Comparison of ENCODE assay signal across 9 mouse cellular contexts in genomic region chr8:70657739-70658138, GRCm38 (mm10). TPM values are rescaled to one million over a fixed set of nuclear protein-coding genes. Genes with fewer than 3 reads are reported as not detected.
DNase-seq lines count a peak whose midpoint lies in the region; ATAC-seq lines count a peak whose summit lies in the region.
"Had no signal": no experiment of that assay in that cellular context is flagged by ENCODE, and none has a peak within 500 bp of the region (broad histone marks: within the 10 kb centered on the region; RNA-seq: fewer than 3 reads in every experiment).

No protein-coding gene starts in this region.

- WGBS in hindbrain, embryonic 10.5 days, result 81% methylated on average over 2 of the region's 2 CpGs
- WGBS in liver, embryonic 16.5 days (ENCODE audit: insufficient replicate concordance), result 74% methylated on average over 2 of the region's 2 CpGs

- H3K4me3 ChIP-seq in megakaryocyte, embryonic 14.5 days (replicated peaks), result peak overlapping the region; percentile 16
- peak overlapping the region; percentile 79 for H3K4me3 ChIP-seq in hindbrain, embryonic 10.5 days
- no peak overlapping the region for H3K4me3 ChIP-seq in liver, embryonic 16.5 days (ENCODE audit: low read depth, low read length)

- no peaks in the 10 kb centered on the region for H3K27me3 ChIP-seq in megakaryocyte, embryonic 14.5 days (replicated peaks)
- H3K27me3 ChIP-seq in hindbrain, embryonic 10.5 days (ENCODE audit: insufficient read depth, poor library complexity, severe bottlenecking), result no peaks in the 10 kb centered on the region; the same call in 1 of the 2 replicates
- H3K27me3 ChIP-seq in liver, embryonic 16.5 days (ENCODE audit: control insufficient read depth, insufficient read depth, low read depth, low read length), result no peaks in the 10 kb centered on the region
- H3K27me3 ChIP-seq: Patski had no signal

- no peak for ATAC-seq in megakaryocyte, adult 5-6 weeks (ENCODE audit: poor library complexity, severe bottlenecking)
- no peak for ATAC-seq in liver, embryonic 16.5 days (ENCODE audit: low read depth)
- ATAC-seq in monocyte, adult 5-6 weeks (replicated peaks; ENCODE audit: insufficient number of reproducible peaks, low FRiP score, low TSS enrichment, poor library complexity, severe bottlenecking), result no peak
- ATAC-seq: Patski had no signal

- H3K27ac ChIP-seq in hindbrain, embryonic 10.5 days, result peak overlapping the region; percentile 97
- no peak overlapping the region for H3K27ac ChIP-seq in liver, embryonic 16.5 days (ENCODE audit: low read length)

- peaks cover 56% of the 10 kb centered on the region for H3K4me1 ChIP-seq in megakaryocyte, embryonic 14.5 days
- H3K4me1 ChIP-seq in hindbrain, embryonic 10.5 days (replicated peaks), result peaks cover 77% of the 10 kb centered on the region
- H3K4me1 ChIP-seq in liver, embryonic 16.5 days (ENCODE audit: control insufficient read depth, low read depth, low read length), result peaks cover 36% of the 10 kb centered on the region

- no peaks in the 10 kb centered on the region for H3K9me3 ChIP-seq in megakaryocyte, embryonic 14.5 days
- H3K9me3 ChIP-seq in hindbrain, embryonic 10.5 days, result no peaks in the 10 kb centered on the region
- no peaks in the 10 kb centered on the region for H3K9me3 ChIP-seq in liver, embryonic 16.5 days (replicated peaks; ENCODE audit: control insufficient read depth, low read length)

- no peak for DNase-seq in hindbrain, embryonic 10.5 days (ENCODE audit: low spot score)
- no peak for DNase-seq in left cerebral cortex, postnatal 25 days (ENCODE audit: low spot score in 2 of 2)
- DNase-seq in cerebellum, adult 11-12 months, result no peak

- intact Hi-C loops in left cerebral cortex, postnatal 25 days (cut with DNase I), result no loop called here

- no peak overlapping the region for H3K9ac ChIP-seq in liver, embryonic 16.5 days (ENCODE audit: low read depth, low read length)

- peak overlapping the region; percentile 93; the same call in 1 of the 2 replicates for H3K4me2 ChIP-seq in liver, embryonic 16.5 days (ENCODE audit: low read depth, low read length)

- H3K36me3 ChIP-seq in megakaryocyte, embryonic 14.5 days (replicated peaks; ENCODE audit: low read length), result peaks cover 51% of the 10 kb centered on the region
- peaks cover 31% of the 10 kb centered on the region for H3K36me3 ChIP-seq in hindbrain, embryonic 10.5 days
- H3K36me3 ChIP-seq in liver, embryonic 16.5 days (ENCODE audit: control insufficient read depth, insufficient read depth), result 0 out of 2 replicates have a peak, but pooled peaks cover 2% of the 10 kb centered on the region

RNA-seq across cellular contexts. Expression of gene Pgpep1, which starts 2.4 kb away (rescaled TPM):
- polyA plus RNA-seq in megakaryocyte, embryonic 14.5 days (2012; ENCODE audit: insufficient read depth, low replicate concordance), result 10.2 and 10.5 TPM in 2 replicates
- total RNA-seq in megakaryocyte, adult 5-6 weeks (2015), result 5.7 and 6.8 TPM in 2 replicates
- 1.5 and 4.0 TPM in 2 replicates for total RNA-seq in megakaryocyte, adult 5-6 weeks (2017)
- polyA plus RNA-seq in hindbrain, embryonic 10.5 days (2016; fragmentation: Nextera tagmentation; extraction: Ambion mirVana), result 87.4 and 141 TPM in 2 replicates
- 18.9 and 20.5 TPM in 2 replicates for polyA plus RNA-seq in liver, embryonic 16.5 days (2015; fragmentation: Nextera tagmentation; extraction: Ambion mirVana)
- 10 to 100 TPM; 12.7 to 18.1 TPM for total RNA-seq in left cerebral cortex, postnatal 25 days (2021)
- total RNA-seq in monocyte, adult 5-6 weeks (2017), result 2.3 to 4.9 TPM (median 3.3 TPM) in 3 replicates

RNA-seq across cellular contexts. Expression of gene Lsm4, which starts 15.3 kb away (rescaled TPM):
- polyA plus RNA-seq in megakaryocyte, embryonic 14.5 days (2012; ENCODE audit: insufficient read depth, low replicate concordance), result 103 and 569 TPM in 2 replicates
- total RNA-seq in megakaryocyte, adult 5-6 weeks (2015), result 82.1 and 84.4 TPM in 2 replicates
- total RNA-seq in megakaryocyte, adult 5-6 weeks (2017), result 106 and 151 TPM in 2 replicates
- polyA plus RNA-seq in hindbrain, embryonic 10.5 days (2016; fragmentation: Nextera tagmentation; extraction: Ambion mirVana), result 344 and 354 TPM in 2 replicates
- polyA plus RNA-seq in liver, embryonic 16.5 days (2015; fragmentation: Nextera tagmentation; extraction: Ambion mirVana), result 104 and 113 TPM in 2 replicates
- 10 to 100 TPM; 62.9 to 63.5 TPM for total RNA-seq in left cerebral cortex, postnatal 25 days (2021)
- 69.1 to 93.3 TPM (median 80.9 TPM) in 3 replicates for total RNA-seq in monocyte, adult 5-6 weeks (2017)

RNA-seq across cellular contexts. Expression of gene Gdf15, which starts 25.5 kb away (rescaled TPM):
- 2.5 and 4.5 TPM in 2 replicates for polyA plus RNA-seq in megakaryocyte, embryonic 14.5 days (2012; ENCODE audit: insufficient read depth, low replicate concordance)
- total RNA-seq in megakaryocyte, adult 5-6 weeks (2015), result not detected in 2 replicates
- total RNA-seq in megakaryocyte, adult 5-6 weeks (2017), result not detected in 2 replicates
- polyA plus RNA-seq in hindbrain, embryonic 10.5 days (2016; fragmentation: Nextera tagmentation; extraction: Ambion mirVana), result not detected in 2 replicates
- 2.7 and 3.1 TPM in 2 replicates for polyA plus RNA-seq in liver, embryonic 16.5 days (2015; fragmentation: Nextera tagmentation; extraction: Ambion mirVana)
- not detected for total RNA-seq in left cerebral cortex, postnatal 25 days (2021)
- total RNA-seq in monocyte, adult 5-6 weeks (2017), result 0.19 to 3.8 TPM in 2 of 3 replicates, not detected in the other
- total RNA-seq: common myeloid progenitor, adult 5-6 weeks had no signal

RNA-seq across cellular contexts. Expression of gene Jund, which starts 41.0 kb away (rescaled TPM):
- polyA plus RNA-seq in megakaryocyte, embryonic 14.5 days (2012; ENCODE audit: insufficient read depth, low replicate concordance), result 972 and 2,520 TPM in 2 replicates
- 26.7 and 44.1 TPM in 2 replicates for total RNA-seq in megakaryocyte, adult 5-6 weeks (2015)
- 24.0 and 28.9 TPM in 2 replicates for total RNA-seq in megakaryocyte, adult 5-6 weeks (2017)
- polyA plus RNA-seq in hindbrain, embryonic 10.5 days (2016; fragmentation: Nextera tagmentation; extraction: Ambion mirVana), result 64.6 and 128 TPM in 2 replicates
- 12.3 and 17.5 TPM in 2 replicates for polyA plus RNA-seq in liver, embryonic 16.5 days (2015; fragmentation: Nextera tagmentation; extraction: Ambion mirVana)
- 100 to 1,000 TPM; 209 to 225 TPM for total RNA-seq in left cerebral cortex, postnatal 25 days (2021)
- total RNA-seq in monocyte, adult 5-6 weeks (2017), result 131 to 182 TPM (median 168 TPM) in 3 replicates

RNA-seq across cellular contexts. Expression of gene Lrrc25, which starts 41.8 kb away (rescaled TPM):
- polyA plus RNA-seq in megakaryocyte, embryonic 14.5 days (2012; ENCODE audit: insufficient read depth, low replicate concordance), result 19.0 and 34.7 TPM in 2 replicates
- 62.2 and 64.6 TPM in 2 replicates for total RNA-seq in megakaryocyte, adult 5-6 weeks (2015)
- 29.3 and 33.8 TPM in 2 replicates for total RNA-seq in megakaryocyte, adult 5-6 weeks (2017)
- polyA plus RNA-seq in hindbrain, embryonic 10.5 days (2016; fragmentation: Nextera tagmentation; extraction: Ambion mirVana), result 1.1 and 1.6 TPM in 2 replicates
- 7.5 and 9.0 TPM in 2 replicates for polyA plus RNA-seq in liver, embryonic 16.5 days (2015; fragmentation: Nextera tagmentation; extraction: Ambion mirVana)
- 1 to 10 TPM in 1 of 2 experiments, under 1 TPM in 1; 0.37 to 1.2 TPM for total RNA-seq in left cerebral cortex, postnatal 25 days (2021)
- 28.5 to 42.6 TPM (median 42.2 TPM) in 3 replicates for total RNA-seq in monocyte, adult 5-6 weeks (2017)
